Mouse (Mus musculus) bone marrow, adult 2 months (tissue): ENCODE data around the gene Klhdc10.

Experiments
- CTCF ChIP-seq: fragments of 200-500 bp; IDR thresholded peaks from 2 replicates; pipeline ENCODE4 v1.5.1; 2011; ENCODE audit warnings: low read length, control low read depth; ENCODE audit not compliant: control insufficient read depth, insufficient read depth
- POLR2A ChIP-seq: fragments of 200-500 bp; IDR thresholded peaks from 2 replicates; pipeline ENCODE4 v1.6.1; 2011; ENCODE audit warnings: low read depth, mild to moderate bottlenecking, control low read depth, low read length, borderline replicate concordance; ENCODE audit not compliant: control insufficient read depth

DNA sequence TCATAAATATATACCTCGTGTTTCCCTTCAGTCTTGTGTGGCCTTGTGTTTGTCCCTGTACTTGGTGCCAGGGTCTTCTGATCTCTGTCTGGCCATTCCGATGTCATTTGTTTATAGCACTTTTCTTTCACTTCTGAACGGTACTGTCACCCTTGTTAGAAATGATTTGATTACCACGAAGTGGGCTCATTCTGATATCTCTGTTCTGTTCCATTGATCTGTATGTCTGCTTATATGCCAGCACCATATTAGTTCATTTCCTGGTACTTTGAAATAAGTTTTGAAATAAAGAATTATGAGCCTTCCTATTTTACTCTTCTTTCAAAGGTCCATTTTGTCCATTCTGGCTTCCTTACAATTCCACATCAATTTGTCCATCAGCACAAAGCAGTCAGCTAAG, 9.6 kb downstream of the Klhdc10 start:
- TF ChIP-seq CTCF (no peak), POLR2A (no peak)
